Mouse (Mus musculus) left cerebral cortex, adult 2 months (tissue): ENCODE measurements around the gene Tal1. TPM values are rescaled to one million over a fixed set of nuclear protein-coding genes. Genes with fewer than 3 reads are reported as not detected.

Source experiments
- DNase-seq, 2 experiments: peaks; one replicate each; pipeline ENCODE4 v3.0.0; 2021 to 2022; ENCODE audit warnings: low spot score in 2 of 2, mixed read lengths in 1 of 2; ENCODE audit errors: extremely low spot score in 1 of 2
- H3K27ac ChIP-seq: fragments of 200-600 bp; 2 replicates; pipeline ENCODE4 v1.8.1; 2022
- H3K4me3 ChIP-seq: fragments of 200-600 bp; 2 replicates; pipeline ENCODE4 v1.8.1; 2022
- CTCF ChIP-seq: fragments of 200-600 bp; IDR thresholded peaks from 2 replicates; pipeline ENCODE4 v1.8.1; 2022; ENCODE audit warnings: antibody characterized with exemption, mild to moderate bottlenecking, moderate library complexity
- intact Hi-C: fragments of 180-260 bp; cut with DNase I; formaldehyde crosslinking; loops from one replicate; pipeline ENCODE4 v1.15.1; 2025
- total RNA-seq, 2 experiments: library from RNA; stranded (reverse); gene quantifications; 2 replicates each; pipeline ENCODE4 v1.2.3; 2021

Tal1 gene
- total RNA-seq, 2 experiments from 2014 or later, result 1.5 TPM

- DNase-seq, result peak in 1 of 2 experiments; percentile 18
- Histone ChIP-seq H3K4me3 (peak overlapping the region; percentile 44), H3K27ac (peak overlapping the region; percentile 80)
- TF ChIP-seq CTCF, result no peak
- intact Hi-C loops, result loop anchor here (5.0 kb wide), 1 partner anchor 70 kb away; the partner anchor contains the start of gene Cmpk1
Observed at GRCm38 (mm10) chr4:115056921-115057673, 871 bp downstream of the Tal1 start.

DNA sequence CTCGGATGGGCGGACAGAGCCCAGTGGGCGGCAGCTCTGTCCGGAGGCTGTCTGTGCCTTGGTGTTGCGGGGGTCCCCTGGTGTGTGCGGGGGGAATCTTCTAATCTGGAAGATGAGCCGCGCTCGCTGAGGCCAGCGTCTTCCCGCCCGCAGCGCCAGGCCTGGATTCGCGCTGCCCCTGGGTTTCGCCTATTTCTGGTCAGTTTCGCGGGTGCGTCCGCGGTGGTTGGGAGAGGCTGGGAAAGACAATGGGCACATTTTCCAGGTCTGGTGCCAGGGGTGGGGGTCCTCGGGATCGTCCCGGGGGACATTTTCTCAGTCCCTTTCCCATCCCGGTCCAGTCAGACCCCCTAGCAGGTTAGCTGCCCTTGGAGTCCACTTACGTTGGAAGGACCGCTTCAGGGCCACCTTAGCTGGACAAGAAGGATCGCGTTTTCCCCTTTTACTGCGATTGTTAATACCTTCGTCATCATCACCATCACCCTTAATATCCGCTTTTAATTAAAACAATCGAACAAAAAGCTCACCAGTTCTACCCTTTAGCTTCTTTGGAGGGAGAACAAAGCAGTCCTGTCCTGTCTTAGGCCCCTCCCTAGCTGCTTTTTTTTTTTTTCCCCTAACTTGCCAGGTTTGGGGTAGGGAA, 1.6 kb downstream of the Tal1 start:
- no peak for TF ChIP-seq CTCF
- peak overlapping the region; percentile 44 for H3K4me3 ChIP-seq
- intact Hi-C loops, result loop anchor here (1.0 to 5.0 kb wide), 2 partner anchors 70 to 155 kb away; partner anchors contain the start of gene Cmpk1
- H3K27ac ChIP-seq, result peak overlapping the region; percentile 80
- DNase-seq, result no peak

DNA sequence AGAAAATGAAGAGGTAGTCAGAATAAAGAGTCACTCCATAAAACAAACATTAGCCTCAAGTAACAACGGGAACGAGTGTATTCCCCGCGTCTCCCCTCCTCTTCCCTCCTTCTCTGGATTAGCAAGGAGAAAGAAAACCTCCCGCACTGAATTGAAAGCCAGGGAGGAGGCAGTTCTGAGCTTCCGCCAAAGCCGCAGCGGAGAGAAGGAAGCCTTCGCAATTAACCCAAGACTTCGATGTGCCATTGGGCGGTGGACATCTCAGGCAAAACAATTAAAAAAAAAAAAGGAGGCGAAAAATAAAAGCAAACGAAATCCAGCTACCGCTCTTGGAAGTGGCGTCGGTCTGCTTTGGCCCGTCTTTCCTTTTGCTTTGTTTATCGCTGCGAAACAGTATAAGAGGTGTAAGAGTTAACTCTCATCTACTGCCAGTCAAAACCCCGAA, 2.1 kb downstream of the Tal1 start:
- no peak for DNase-seq
- Histone ChIP-seq H3K27ac (no peak overlapping the region; the same call in 1 of the 2 replicates), H3K4me3 (peak overlapping the region; percentile 44; the same call in 1 of the 2 replicates)
- intact Hi-C loops, result loop anchor here (1.0 to 5.0 kb wide), 2 partner anchors 71 to 156 kb away; partner anchors contain the start of gene Cmpk1
- no peak for TF ChIP-seq CTCF

DNA sequence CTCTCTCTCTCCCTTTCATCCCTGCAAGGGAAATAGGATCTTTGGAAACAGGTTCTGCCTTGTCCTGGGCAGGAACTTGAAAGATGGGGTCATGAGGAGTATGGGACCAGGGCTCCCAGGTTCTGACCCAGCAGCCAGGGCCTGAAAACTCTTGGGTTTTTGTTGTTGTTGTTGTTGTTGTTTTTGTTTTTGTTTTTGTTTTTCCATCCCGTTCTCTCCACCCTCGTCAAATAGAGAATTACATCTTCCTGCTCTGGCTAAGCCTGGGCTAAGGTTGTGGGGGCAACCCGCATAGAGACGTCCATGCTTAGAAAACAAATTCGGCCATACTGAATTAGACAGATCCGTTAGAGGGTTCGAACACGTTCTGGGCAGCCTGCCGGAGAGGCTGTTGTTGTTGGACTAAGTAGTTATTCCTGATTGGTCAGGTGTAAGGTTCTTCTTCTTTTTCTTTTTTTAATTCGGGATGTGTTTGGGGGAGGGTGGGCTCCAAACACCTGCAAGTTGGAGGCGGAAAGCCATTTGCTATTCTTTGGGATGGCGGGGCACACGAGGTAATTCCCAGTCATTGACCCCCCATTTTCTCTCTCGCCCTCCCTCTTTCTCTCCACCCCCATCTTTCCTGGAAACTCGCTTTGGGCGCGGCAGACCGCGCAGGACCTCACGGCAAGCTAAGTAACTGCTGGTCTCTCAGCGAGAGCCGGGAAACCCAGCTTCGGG, 2.8 kb downstream of the Tal1 start:
- H3K4me3 ChIP-seq, result peak overlapping the region; percentile 17; the same call in 1 of the 2 replicates
- intact Hi-C loops, result loop anchor here (1.0 to 5.0 kb wide), 2 partner anchors 72 to 157 kb away; partner anchors contain the start of gene Cmpk1
- DNase-seq, result no peak
- no peak for TF ChIP-seq CTCF
- peak overlapping the region; percentile 41; the same call in 1 of the 2 replicates for H3K27ac ChIP-seq

DNA sequence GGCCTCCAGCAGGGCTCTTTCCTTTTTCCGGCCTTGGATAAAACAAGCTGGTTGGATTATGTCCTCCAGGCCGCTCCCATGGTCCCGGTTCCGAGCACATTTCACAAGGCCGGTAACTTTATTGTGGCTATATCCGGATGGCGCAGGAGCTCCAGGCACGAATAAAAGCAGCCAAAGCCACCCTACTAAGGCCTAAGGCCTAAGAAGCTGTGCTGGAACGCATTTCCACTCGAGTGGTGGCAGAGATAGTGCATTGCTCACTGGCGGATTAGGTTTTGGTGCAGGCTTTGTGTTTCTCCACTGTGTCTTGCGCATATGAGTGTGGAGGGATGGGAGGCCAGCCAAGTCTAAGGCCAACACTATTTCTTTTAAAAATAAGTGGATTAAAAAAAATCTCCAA, 3.6 kb downstream of the Tal1 start:
- intact Hi-C loops, result loop anchor here (5.0 to 10.0 kb wide), 3 partner anchors 73 to 877 kb away; partner anchors contain the start of genes Cmpk1 and Dmbx1
- no peak for DNase-seq
- Histone ChIP-seq H3K4me3 (peak overlapping the region; percentile 14; the same call in 1 of the 2 replicates), H3K27ac (no peak overlapping the region)
- TF ChIP-seq CTCF, result no peak

- H3K27ac ChIP-seq, result no peak overlapping the region
- no peak for TF ChIP-seq CTCF
- intact Hi-C loops, result loop anchor here (5.0 to 10.0 kb wide), 2 partner anchors 386 to 877 kb away; partner anchors contain the start of gene Dmbx1
- DNase-seq, result no peak
- H3K4me3 ChIP-seq, result no peak overlapping the region
Observed at GRCm38 (mm10) chr4:115060753-115061152, 4.5 kb downstream of the Tal1 start.

GRCm38 (mm10) chr4:115062540-115062874, 6.3 kb downstream of the Tal1 start:
- intact Hi-C loops, result loop anchor here (5.0 to 10.0 kb wide), 2 partner anchors 388 to 875 kb away; partner anchors contain the start of gene Dmbx1
- Histone ChIP-seq H3K27ac (no peak overlapping the region), H3K4me3 (peak overlapping the region; percentile 52)
- no peak for TF ChIP-seq CTCF
- DNase-seq, result no peak

DNA sequence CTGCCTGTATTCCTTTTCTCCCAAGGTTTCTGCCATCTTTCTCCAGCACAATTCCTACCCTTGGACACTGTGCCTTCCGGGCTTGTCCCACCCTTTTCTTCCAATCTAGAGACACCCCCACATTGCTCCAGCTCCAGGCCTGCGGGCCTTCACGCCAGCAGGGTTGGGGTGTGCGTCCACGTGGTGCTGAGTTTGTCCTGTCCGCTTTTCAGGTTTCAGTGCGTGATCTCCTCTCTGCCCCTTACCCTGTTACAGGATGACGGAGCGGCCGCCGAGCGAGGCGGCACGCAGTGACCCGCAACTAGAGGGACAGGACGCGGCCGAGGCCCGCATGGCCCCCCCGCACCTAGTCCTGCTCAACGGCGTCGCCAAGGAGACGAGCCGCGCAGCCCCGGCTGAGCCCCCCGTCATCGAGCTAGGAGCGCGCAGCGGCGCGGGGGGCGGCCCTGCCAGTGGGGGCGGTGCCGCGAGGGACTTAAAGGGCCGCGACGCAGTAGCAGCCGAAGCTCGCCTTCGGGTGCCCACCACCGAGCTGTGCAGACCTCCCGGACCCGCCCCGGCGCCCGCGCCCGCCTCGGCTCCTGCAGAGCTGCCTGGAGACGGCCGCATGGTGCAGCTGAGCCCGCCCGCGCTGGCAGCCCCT, 6.8 kb downstream of the Tal1 start:
- TF ChIP-seq CTCF, result no peak
- intact Hi-C loops, result loop anchor here (5.0 to 10.0 kb wide), 2 partner anchors 388 to 874 kb away; partner anchors contain the start of gene Dmbx1
- H3K4me3 ChIP-seq, result peak overlapping the region; percentile 52
- no peak overlapping the region for H3K27ac ChIP-seq
- peak; percentile 36 for DNase-seq

- Histone ChIP-seq H3K4me3 (peak overlapping the region; percentile 52), H3K27ac (no peak overlapping the region)
- TF ChIP-seq CTCF, result no peak
- intact Hi-C loops, result loop anchor here (5.0 to 10.0 kb wide), 2 partner anchors 389 to 874 kb away; partner anchors contain the start of gene Dmbx1
- no peak for DNase-seq
Observed at GRCm38 (mm10) chr4:115063518-115064239, 7.5 kb downstream of the Tal1 start.

- H3K27ac ChIP-seq, result no peak overlapping the region
- DNase-seq, result no peak
- intact Hi-C loops, result no loop called here
- no peak overlapping the region for H3K4me3 ChIP-seq
- peak; percentile 2; the same call in 1 of the 2 replicates for TF ChIP-seq CTCF
Observed at GRCm38 (mm10) chr4:115071668-115072067, 15.4 kb downstream of the Tal1 start.
